Comparison of ENCODE assay signal across 25 mouse cellular contexts in the genomic region with DNA sequence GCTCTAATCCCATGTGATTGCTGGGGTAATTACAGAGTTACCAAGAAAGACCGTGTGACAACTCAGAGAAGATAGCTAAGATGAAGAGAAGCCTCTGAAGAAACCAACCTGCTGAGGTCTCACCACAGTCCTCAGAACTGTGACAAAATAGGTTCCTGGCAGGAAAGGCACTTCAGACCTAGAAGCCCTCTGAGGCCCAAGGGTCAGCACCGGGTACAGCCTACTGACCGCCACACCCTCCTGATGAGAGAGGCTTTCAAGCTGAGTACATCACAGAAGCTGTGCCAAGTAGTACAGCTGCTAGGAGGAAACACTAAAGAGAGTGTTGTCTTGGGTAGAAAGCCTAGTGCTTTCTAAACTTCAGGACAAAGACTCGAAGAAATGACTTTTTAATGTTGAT. TPM values are rescaled to one million over a fixed set of nuclear protein-coding genes. Genes with fewer than 3 reads are reported as not detected.
DNase-seq lines count a peak whose midpoint lies in the region; ATAC-seq and TF ChIP-seq lines count a peak whose summit lies in the region.
"Had no signal": no experiment of that assay in that cellular context is flagged by ENCODE, and none has a peak within 500 bp of the region (broad histone marks: within the 10 kb centered on the region; RNA-seq: fewer than 3 reads in every experiment).

No protein-coding gene starts in this region.

- no peaks in the 10 kb centered on the region for H3K36me3 ChIP-seq in intestine, embryonic 16.5 days (ENCODE audit: control insufficient read depth, insufficient read depth, low read length)
- no peaks in the 10 kb centered on the region for H3K36me3 ChIP-seq in intestine, embryonic 15.5 days
- no peaks in the 10 kb centered on the region for H3K36me3 ChIP-seq in intestine, postnatal 0 days (ENCODE audit: control insufficient read depth, insufficient read depth)
- H3K36me3 ChIP-seq in liver, embryonic 16.5 days (ENCODE audit: control insufficient read depth, insufficient read depth) = no peaks in the 10 kb centered on the region
- H3K36me3 ChIP-seq in hindbrain, postnatal 0 days (ENCODE audit: insufficient read depth, low read length) = no peaks in the 10 kb centered on the region
- H3K36me3 ChIP-seq: hindbrain, embryonic 12.5 days had no signal

- H3K9me3 ChIP-seq in intestine, embryonic 16.5 days (ENCODE audit: control insufficient read depth, low read length) = no peaks in the 10 kb centered on the region
- H3K9me3 ChIP-seq in intestine, embryonic 15.5 days = no peaks in the 10 kb centered on the region
- H3K9me3 ChIP-seq in intestine, postnatal 0 days (ENCODE audit: control insufficient read depth) = no peaks in the 10 kb centered on the region
- no peaks in the 10 kb centered on the region for H3K9me3 ChIP-seq in liver, embryonic 16.5 days (replicated peaks; ENCODE audit: control insufficient read depth, low read length)
- no peaks in the 10 kb centered on the region for H3K9me3 ChIP-seq in hindbrain, postnatal 0 days (ENCODE audit: low read length)
- H3K9me3 ChIP-seq: embryonic facial prominence, embryonic 15.5 days; forebrain, embryonic 10.5 days; heart, embryonic 13.5 days; hindbrain, embryonic 12.5 days had no signal

- DNase-seq in kidney, postnatal 36 days = peak; percentile 39 to 45
- no peak for DNase-seq in kidney, postnatal 14 days
- no peak for DNase-seq in embryo, embryonic 10 days (ENCODE audit: low spot score)
- DNase-seq in hindbrain, postnatal 0 days (ENCODE audit: low spot score) = no peak
- DNase-seq: adrenal gland, postnatal 25 days; cerebellum, adult 18-20 months; cerebellum, adult 9-11 months; embryo, embryonic 11 days; gastrocnemius, adult 2 months; gastrocnemius, postnatal 25 days; heart, postnatal 4 days had no signal

- H3K4me1 ChIP-seq in intestine, embryonic 16.5 days (ENCODE audit: control insufficient read depth, insufficient read depth, low read length) = no peaks in the 10 kb centered on the region
- no peaks in the 10 kb centered on the region for H3K4me1 ChIP-seq in intestine, embryonic 15.5 days (replicated peaks)
- 0 out of 2 replicates have a peak, but pooled peaks cover 2% of the 10 kb centered on the region for H3K4me1 ChIP-seq in intestine, postnatal 0 days (replicated peaks; ENCODE audit: control insufficient read depth, insufficient read depth, low read length)
- H3K4me1 ChIP-seq in liver, embryonic 16.5 days (ENCODE audit: control insufficient read depth, low read depth, low read length) = no peaks in the 10 kb centered on the region
- H3K4me1 ChIP-seq in hindbrain, postnatal 0 days (ENCODE audit: insufficient read depth, low read length) = no peaks in the 10 kb centered on the region
- H3K4me1 ChIP-seq: hindbrain, embryonic 12.5 days had no signal

- H3K27ac ChIP-seq in intestine, embryonic 16.5 days (ENCODE audit: low read length) = no peak overlapping the region
- H3K27ac ChIP-seq in intestine, embryonic 15.5 days = no peak overlapping the region
- H3K27ac ChIP-seq in intestine, postnatal 0 days (ENCODE audit: low read depth, low read length) = peak overlapping the region; percentile 88; the same call in 1 of the 2 replicates
- peak overlapping the region; percentile 72 for H3K27ac ChIP-seq in liver, embryonic 16.5 days (ENCODE audit: low read length)
- H3K27ac ChIP-seq in hindbrain, postnatal 0 days = no peak overlapping the region
- H3K27ac ChIP-seq: embryonic facial prominence, embryonic 15.5 days; forebrain, embryonic 10.5 days; gastrocnemius, adult 2 months; heart, embryonic 13.5 days; hindbrain, embryonic 12.5 days had no signal

- H3K9ac ChIP-seq in intestine, embryonic 16.5 days (ENCODE audit: low read depth, low read length) = no peak overlapping the region
- no peak overlapping the region for H3K9ac ChIP-seq in intestine, embryonic 15.5 days
- no peak overlapping the region for H3K9ac ChIP-seq in intestine, postnatal 0 days (ENCODE audit: low read depth, low read length)
- H3K9ac ChIP-seq in liver, embryonic 16.5 days (ENCODE audit: low read depth, low read length) = no peak overlapping the region
- H3K9ac ChIP-seq in hindbrain, postnatal 0 days (replicated peaks; ENCODE audit: low read length) = no peak overlapping the region
- H3K9ac ChIP-seq: embryonic facial prominence, embryonic 15.5 days; heart, embryonic 13.5 days; hindbrain, embryonic 12.5 days had no signal

- 65% methylated on average over 4 of the region's 4 CpGs for WGBS in intestine, embryonic 16.5 days
- WGBS in intestine, embryonic 15.5 days = 67% methylated on average over 4 of the region's 4 CpGs
- 50% methylated on average over 4 of the region's 4 CpGs for WGBS in intestine, postnatal 0 days
- WGBS in liver, embryonic 16.5 days (ENCODE audit: insufficient replicate concordance) = 63% methylated on average over 4 of the region's 4 CpGs
- WGBS in hindbrain, postnatal 0 days = 83% methylated on average over 4 of the region's 4 CpGs

- no peak for TF ChIP-seq CTCF in intestine, postnatal 0 days (IDR thresholded peaks at IDR 0.05; ENCODE audit: low read depth)
- TF ChIP-seq CTCF in hindbrain, postnatal 0 days (IDR thresholded peaks at IDR 0.05; ENCODE audit: low read depth) = no peak

- H3K4me3 ChIP-seq in intestine, embryonic 16.5 days (ENCODE audit: low read length) = no peak overlapping the region
- no peak overlapping the region for H3K4me3 ChIP-seq in intestine, embryonic 15.5 days (replicated peaks)
- no peak overlapping the region for H3K4me3 ChIP-seq in intestine, postnatal 0 days (ENCODE audit: low read depth, low read length)
- H3K4me3 ChIP-seq in liver, embryonic 16.5 days (ENCODE audit: low read depth, low read length) = no peak overlapping the region
- H3K4me3 ChIP-seq in hindbrain, postnatal 0 days (ENCODE audit: low read length) = no peak overlapping the region
- H3K4me3 ChIP-seq: embryonic facial prominence, embryonic 15.5 days; erythroblast, embryonic 14.5 days; forebrain, embryonic 10.5 days; gastrocnemius, adult 2 months; heart, embryonic 13.5 days; hindbrain, embryonic 12.5 days had no signal

- H3K4me2 ChIP-seq in intestine, embryonic 16.5 days (ENCODE audit: low read depth, low read length) = no peak overlapping the region
- H3K4me2 ChIP-seq in intestine, embryonic 15.5 days (replicated peaks) = no peak overlapping the region
- no peak overlapping the region for H3K4me2 ChIP-seq in intestine, postnatal 0 days (replicated peaks; ENCODE audit: low read depth)
- no peak overlapping the region for H3K4me2 ChIP-seq in liver, embryonic 16.5 days (ENCODE audit: low read depth, low read length)
- H3K4me2 ChIP-seq in hindbrain, postnatal 0 days (ENCODE audit: low read depth, low read length) = no peak overlapping the region
- H3K4me2 ChIP-seq: embryonic facial prominence, embryonic 15.5 days; heart, embryonic 13.5 days; hindbrain, embryonic 12.5 days had no signal

- no peaks in the 10 kb centered on the region for H3K27me3 ChIP-seq in intestine, embryonic 16.5 days (replicated peaks; ENCODE audit: control insufficient read depth, insufficient read depth, low read length)
- no peaks in the 10 kb centered on the region for H3K27me3 ChIP-seq in intestine, embryonic 15.5 days (replicated peaks)
- no peaks in the 10 kb centered on the region for H3K27me3 ChIP-seq in intestine, postnatal 0 days (replicated peaks; ENCODE audit: control insufficient read depth, insufficient read depth, low read length)
- no peaks in the 10 kb centered on the region for H3K27me3 ChIP-seq in liver, embryonic 16.5 days (ENCODE audit: control insufficient read depth, insufficient read depth, low read depth, low read length)
- no peaks in the 10 kb centered on the region for H3K27me3 ChIP-seq in hindbrain, postnatal 0 days (ENCODE audit: insufficient read depth, low read length)
- H3K27me3 ChIP-seq: embryonic facial prominence, embryonic 15.5 days; heart, embryonic 13.5 days; hindbrain, embryonic 12.5 days; Patski had no signal

- ATAC-seq in intestine, embryonic 16.5 days = 0 out of 2 replicates have a peak, but pooled peaks have one; percentile 29
- ATAC-seq in intestine, embryonic 15.5 days = no peak
- ATAC-seq in intestine, postnatal 0 days = peak; percentile 29; the same call in 1 of the 2 replicates
- peak; percentile 35; the same call in 1 of the 2 replicates for ATAC-seq in liver, embryonic 16.5 days (ENCODE audit: low read depth)
- ATAC-seq in hindbrain, postnatal 0 days = no peak
- ATAC-seq: activated CD4-positive, CD25-positive, alpha-beta regulatory T cell, adult 4 months; forebrain, embryonic 14.5 days; Patski had no signal

RNA-seq across cellular contexts. Expression of a gene that starts 36.0 kb away (rescaled TPM):
- polyA plus RNA-seq in intestine, embryonic 16.5 days (2015; fragmentation: Nextera tagmentation; extraction: Ambion mirVana) = 24.9 and 34.5 TPM in 2 replicates
- 48.1 and 52.8 TPM in 2 replicates for polyA plus RNA-seq in intestine, embryonic 15.5 days (2015; fragmentation: Nextera tagmentation; extraction: Ambion mirVana)
- polyA plus RNA-seq in intestine, postnatal 0 days (2015; fragmentation: Nextera tagmentation; extraction: Ambion mirVana) = 26.6 and 27.7 TPM in 2 replicates
- 16.8 and 17.0 TPM in 2 replicates for polyA plus RNA-seq in liver, embryonic 16.5 days (2015; fragmentation: Nextera tagmentation; extraction: Ambion mirVana)
- 86.8 and 105 TPM in 2 replicates for total RNA-seq in hindbrain, postnatal 0 days (2014; rRNA removed)
- polyA plus RNA-seq in hindbrain, postnatal 0 days (2015; fragmentation: Nextera tagmentation; extraction: Ambion mirVana) = 48.8 and 50.9 TPM in 2 replicates

RNA-seq across cellular contexts. Expression of a gene that starts 39.8 kb away (rescaled TPM):
- 5.2 and 6.5 TPM in 2 replicates for polyA plus RNA-seq in intestine, embryonic 16.5 days (2015; fragmentation: Nextera tagmentation; extraction: Ambion mirVana)
- 9.4 and 10.5 TPM in 2 replicates for polyA plus RNA-seq in intestine, embryonic 15.5 days (2015; fragmentation: Nextera tagmentation; extraction: Ambion mirVana)
- 4.1 TPM in 2 replicates for polyA plus RNA-seq in intestine, postnatal 0 days (2015; fragmentation: Nextera tagmentation; extraction: Ambion mirVana)
- polyA plus RNA-seq in liver, embryonic 16.5 days (2015; fragmentation: Nextera tagmentation; extraction: Ambion mirVana) = 2.0 and 2.5 TPM in 2 replicates
- total RNA-seq in hindbrain, postnatal 0 days (2014; rRNA removed) = 9.0 and 10.7 TPM in 2 replicates
- polyA plus RNA-seq in hindbrain, postnatal 0 days (2015; fragmentation: Nextera tagmentation; extraction: Ambion mirVana) = 3.8 and 4.0 TPM in 2 replicates
- polyA plus RNA-seq: activated CD4-positive, CD25-positive, alpha-beta regulatory T cell, adult 4 months had no signal

RNA-seq across cellular contexts. Expression of a gene that starts 57.2 kb away (rescaled TPM):
- polyA plus RNA-seq in intestine, embryonic 16.5 days (2015; fragmentation: Nextera tagmentation; extraction: Ambion mirVana) = 7.9 and 8.5 TPM in 2 replicates
- 8.8 and 9.4 TPM in 2 replicates for polyA plus RNA-seq in intestine, embryonic 15.5 days (2015; fragmentation: Nextera tagmentation; extraction: Ambion mirVana)
- polyA plus RNA-seq in intestine, postnatal 0 days (2015; fragmentation: Nextera tagmentation; extraction: Ambion mirVana) = 3.0 and 3.8 TPM in 2 replicates
- polyA plus RNA-seq in liver, embryonic 16.5 days (2015; fragmentation: Nextera tagmentation; extraction: Ambion mirVana) = 1.4 and 2.1 TPM in 2 replicates
- 36.2 and 40.0 TPM in 2 replicates for total RNA-seq in hindbrain, postnatal 0 days (2014; rRNA removed)
- polyA plus RNA-seq in hindbrain, postnatal 0 days (2015; fragmentation: Nextera tagmentation; extraction: Ambion mirVana) = 12.1 and 12.3 TPM in 2 replicates

RNA-seq across cellular contexts. Expression of a gene that starts 59.2 kb away (rescaled TPM):
- polyA plus RNA-seq in intestine, embryonic 16.5 days (2015; fragmentation: Nextera tagmentation; extraction: Ambion mirVana) = 0.07 and 0.12 TPM in 2 replicates
- 0.13 and 0.29 TPM in 2 replicates for polyA plus RNA-seq in intestine, embryonic 15.5 days (2015; fragmentation: Nextera tagmentation; extraction: Ambion mirVana)
- not detected in 2 replicates for polyA plus RNA-seq in intestine, postnatal 0 days (2015; fragmentation: Nextera tagmentation; extraction: Ambion mirVana)
- 0.05 TPM in 2 replicates for polyA plus RNA-seq in liver, embryonic 16.5 days (2015; fragmentation: Nextera tagmentation; extraction: Ambion mirVana)
- total RNA-seq in hindbrain, postnatal 0 days (2014; rRNA removed) = not detected in 2 replicates
- 0.13 TPM in 1 of 2 replicates, not detected in the other for polyA plus RNA-seq in hindbrain, postnatal 0 days (2015; fragmentation: Nextera tagmentation; extraction: Ambion mirVana)
- total RNA-seq: adrenal gland, adult 18-20 months; adrenal gland, postnatal 25 days; gastrocnemius, adult 2 months; gastrocnemius, postnatal 25 days; heart, postnatal 4 days had no signal
- polyA plus RNA-seq: activated CD4-positive, CD25-positive, alpha-beta regulatory T cell, adult 4 months; heart, embryonic 13.5 days; heart, postnatal 0 days; hindbrain, embryonic 12.5 days had no signal

Comparison
In these comparisons a context has a peak if more than half of its experiments do, and no peak if none do; other contexts are left out.
1. ATAC-seq: peak in intestine, embryonic 16.5 days (single experiment), intestine, postnatal 0 days (single experiment) and liver, embryonic 16.5 days (single experiment); none in intestine, embryonic 15.5 days (single experiment) and hindbrain, postnatal 0 days (single experiment).
2. H3K27ac ChIP-seq: peak in intestine, postnatal 0 days (single experiment) and liver, embryonic 16.5 days (single experiment); none in intestine, embryonic 16.5 days (single experiment), intestine, embryonic 15.5 days (single experiment) and hindbrain, postnatal 0 days (single experiment).
3. DNase-seq: peak in kidney, postnatal 36 days (2 of 2); none in kidney, postnatal 14 days (single experiment), embryo, embryonic 10 days (single experiment) and hindbrain, postnatal 0 days (single experiment).